Mouse (Mus musculus): ENCODE results near the gene 1700088E04Rik.

GRCm38 (mm10) chr15:79144021-79144420 is 3.0 kb upstream of the 1700088E04Rik start:
- TF ChIP-seq EP300 (IDR thresholded peaks at IDR 0.05; ENCODE audit: insufficient read depth, low read depth, low read length) = no peak
- TF ChIP-seq POLR2A (IDR thresholded peaks at IDR 0.05; ENCODE audit: insufficient read depth, low read depth, low read length) = no peak
- no peak for TF ChIP-seq CTCF (IDR thresholded peaks at IDR 0.05)
